Mouse (Mus musculus) thymus, adult 18-20 months (tissue): ENCODE measurements around the gene Gm28827.
"Not testable (repeated sequence)": the region's sequence is repeated elsewhere in the genome, so short reads cannot be mapped to it uniquely, and the experiment has no call there.

Experiments
- DNase-seq, 2 experiments: peaks; one replicate each; pipeline ENCODE4 v3.0.0; 2022; ENCODE audit warnings: mixed read lengths in 2 of 2

Gm28827 gene

DNA sequence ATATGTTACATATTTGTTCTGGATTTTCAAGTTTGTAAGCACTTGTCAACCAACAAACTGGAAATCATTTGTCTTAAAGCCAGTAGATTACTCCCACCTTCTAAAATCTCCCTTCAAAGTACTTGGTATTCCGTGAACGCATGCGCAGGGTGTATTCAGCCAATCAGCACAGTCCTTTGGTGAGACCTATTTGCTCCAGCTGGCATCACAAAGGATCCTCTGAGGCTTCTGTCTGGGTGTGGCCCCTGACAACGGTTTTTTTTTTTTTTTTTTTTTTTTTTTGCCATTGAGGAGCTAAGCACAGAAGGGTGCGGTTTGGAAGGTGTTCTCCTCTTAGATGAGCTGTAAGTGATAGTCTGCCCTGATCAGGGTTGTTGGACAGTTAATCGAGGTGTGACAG lies at the start of gene Gm28827:
Gm28827 (plus strand) TSS at position 301 of the 400 bp plus-strand sequence.
- not testable (repeated sequence) for DNase-seq
